Comparison of ENCODE assay signal across 14 mouse cellular contexts in the genomic region with DNA sequence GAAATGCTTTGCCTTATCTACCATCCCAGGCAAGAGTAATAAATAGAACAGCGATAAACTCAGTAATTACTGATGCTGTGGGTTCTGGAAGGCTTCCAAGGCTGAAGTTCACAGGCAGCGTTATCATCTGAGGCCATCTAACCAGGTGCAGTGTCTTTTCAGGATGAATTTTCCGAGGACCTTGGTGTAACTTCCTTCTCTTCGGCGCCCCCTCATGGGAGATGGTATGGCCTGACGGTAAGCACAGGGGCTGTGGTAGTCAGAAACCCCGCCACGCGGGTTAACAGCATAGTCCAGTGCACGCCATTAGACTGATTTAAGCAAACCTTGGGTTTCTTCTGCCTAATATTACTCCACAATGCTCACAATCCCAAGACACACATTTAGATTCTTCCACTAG.
DNase-seq lines count a peak whose midpoint lies in the region; TF ChIP-seq lines count a peak whose summit lies in the region.
"Had no signal": no experiment of that assay in that cellular context is flagged by ENCODE, and none has a peak within 500 bp of the region (broad histone marks: within the 10 kb centered on the region; RNA-seq: fewer than 3 reads in every experiment).

No protein-coding gene starts in this region.

- H3K27ac ChIP-seq in layer of hippocampus, adult 2 months: no peak overlapping the region
- H3K27ac ChIP-seq: liver, embryonic 14.5 days; macrophage; neural tube, embryonic 15.5 days had no signal

- TF ChIP-seq CTCF in layer of hippocampus, adult 2 months (conservative IDR thresholded peaks at IDR 0.05): peak; percentile 39
- TF ChIP-seq CTCF in lung, adult 2 months (IDR thresholded peaks at IDR 0.05; ENCODE audit: insufficient read depth, low read length): no peak

- H3K4me1 ChIP-seq in lung, adult 2 months (ENCODE audit: control insufficient read depth, insufficient read depth, low read length): no peaks in the 10 kb centered on the region
- H3K4me1 ChIP-seq: neural tube, embryonic 15.5 days had no signal

- DNase-seq in cerebellum, postnatal 14 days: peak; percentile 4 to 11
- DNase-seq in cerebellum, adult 11-12 months: no peak
- DNase-seq in layer of hippocampus, adult 2 months (ENCODE audit: low spot score in 2 of 2): no peak
- no peak for DNase-seq in layer of hippocampus, adult 9-11 months
- peak; percentile 12 for DNase-seq in NIH3T3 (ENCODE audit: low read depth)
- DNase-seq in thymus, postnatal 0 days (ENCODE audit: low spot score): peak; percentile 68
- no peak for DNase-seq in urinary bladder, adult 18-20 months (ENCODE audit: low spot score in 2 of 2)
- DNase-seq in lung, adult 2 months: no peak
- DNase-seq: adrenal gland, adult 2 months; B cell, adult 2 months; heart, postnatal 36 days had no signal

- no peak overlapping the region for H3K4me3 ChIP-seq in layer of hippocampus, adult 2 months
- no peak overlapping the region for H3K4me3 ChIP-seq in lung, adult 2 months (replicated peaks; ENCODE audit: extremely low read depth, low read depth, low read length)
- H3K4me3 ChIP-seq: neural tube, embryonic 15.5 days had no signal

- 71% methylated on average over 10 of the region's 10 CpGs for WGBS in lung, adult 2 months

- TF ChIP-seq POLR2A in lung, adult 2 months (IDR thresholded peaks at IDR 0.05; ENCODE audit: borderline replicate concordance, extremely low read depth, low read depth, low read length): no peak

Comparison
In these comparisons a context has a peak if more than half of its experiments do, and no peak if none do; other contexts are left out.
1. DNase-seq: peak in cerebellum, postnatal 14 days (2 of 2), NIH3T3 (single experiment) and thymus, postnatal 0 days (single experiment); none in cerebellum, adult 11-12 months (single experiment), layer of hippocampus, adult 2 months (0 of 2), layer of hippocampus, adult 9-11 months (single experiment), urinary bladder, adult 18-20 months (0 of 2) and lung, adult 2 months (single experiment).